Mouse (Mus musculus) CD4-positive helper T cell, adult 2 months (primary cell): ENCODE measurements around the gene Grik3.
"Not testable (repeated sequence)": the region's sequence is repeated elsewhere in the genome, so short reads cannot be mapped to it uniquely, and the experiment has no call there.

Experiments used
- DNase-seq: peaks from one replicate; pipeline ENCODE4 v3.0.0-alpha.2; 2012; ENCODE audit warnings: low read depth, missing footprints, low spot score

Gene Grik3

DNA sequence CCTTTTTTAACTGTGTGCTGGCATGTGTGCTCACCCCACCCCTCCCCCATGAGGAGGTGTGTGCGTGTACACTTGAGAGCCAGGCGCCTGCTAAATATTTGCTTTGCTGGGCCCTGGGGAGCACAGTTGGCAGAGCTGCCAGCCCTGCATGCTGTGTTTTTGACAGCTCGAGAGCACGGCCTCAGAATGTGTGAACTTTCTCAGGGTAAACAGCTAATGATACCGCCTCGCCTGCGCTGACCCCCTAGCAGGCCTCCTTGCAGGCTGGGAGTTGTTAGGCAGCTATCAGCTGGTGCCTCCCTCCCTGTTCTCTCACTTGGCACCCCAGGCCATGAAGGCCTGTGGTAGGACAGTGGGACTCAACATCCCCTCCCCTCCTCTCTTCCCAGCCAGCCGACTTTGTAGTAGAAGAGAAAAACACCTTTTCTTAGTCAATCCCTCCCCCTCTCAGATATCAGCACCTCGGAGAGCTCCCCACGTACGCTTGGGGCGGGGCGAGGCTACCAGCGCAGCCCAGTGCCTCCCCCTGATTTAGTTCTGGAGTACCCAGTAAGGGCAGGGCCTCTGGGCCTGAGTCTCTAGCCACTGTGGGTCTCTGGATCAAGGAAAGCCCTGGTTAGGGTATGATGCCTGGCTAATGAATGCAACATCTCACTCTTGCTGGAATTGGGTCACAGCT is 99.9 kb downstream of the Grik3 start:
- DNase-seq = no peak

DNA sequence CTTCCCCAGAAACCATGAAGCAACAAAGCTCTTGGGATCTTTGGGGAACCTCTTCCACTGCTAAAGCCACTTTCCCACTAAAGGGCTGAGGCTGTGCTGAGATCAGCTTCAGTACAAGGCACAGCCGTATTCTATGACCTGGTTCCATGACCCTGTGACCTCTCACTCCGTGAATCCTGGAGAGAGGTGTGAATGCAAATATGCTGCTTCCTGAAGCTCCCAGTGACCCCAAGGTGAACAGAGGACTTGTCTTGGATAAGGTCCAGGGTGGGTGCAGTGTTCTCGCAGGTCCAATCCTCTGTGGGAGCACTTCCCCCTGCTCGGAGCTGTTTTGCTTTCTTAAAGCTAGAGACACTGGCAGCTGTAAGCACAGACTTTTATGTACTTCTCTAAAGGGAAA is 102.2 kb downstream of the Grik3 start:
- no peak for DNase-seq

DNA sequence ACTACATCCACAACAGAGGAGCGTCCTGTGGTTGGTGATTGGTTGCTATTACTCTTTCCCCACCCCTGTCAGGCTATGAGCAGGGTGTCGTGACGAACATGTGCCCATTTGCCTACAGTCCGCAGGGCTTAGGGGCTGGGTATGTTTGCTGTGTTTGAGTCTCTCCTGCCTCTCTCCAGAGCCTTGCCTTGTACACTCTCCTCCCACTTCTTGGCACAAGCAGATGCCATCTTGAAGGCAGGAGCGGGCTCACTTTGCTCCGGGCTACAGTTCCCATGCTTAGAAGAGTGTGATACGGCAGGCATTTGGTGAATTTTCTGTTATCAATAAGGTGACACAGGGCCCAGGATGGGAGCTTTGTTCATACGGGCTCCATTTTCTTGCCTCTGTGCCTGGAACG is 104.5 kb downstream of the Grik3 start:
- DNase-seq = no peak

DNA sequence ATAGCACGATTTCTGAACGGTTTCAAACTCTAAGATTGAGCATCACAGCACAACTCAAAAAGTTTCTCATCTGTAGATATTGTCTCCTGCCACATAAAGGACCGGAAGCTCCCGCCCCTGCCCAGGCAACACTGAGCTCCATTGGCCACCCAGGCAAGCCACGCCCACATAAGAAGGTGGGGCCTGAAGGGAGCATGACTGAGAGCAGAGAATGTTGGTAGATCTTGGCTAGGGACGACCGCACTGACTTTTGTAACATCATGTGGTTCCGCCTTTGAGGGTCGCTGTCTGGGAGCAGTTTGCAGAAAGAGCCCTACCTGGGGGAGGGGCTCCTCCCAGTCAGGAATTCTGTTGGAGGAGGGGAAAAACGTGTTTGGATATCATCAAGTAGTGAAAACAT is 108.2 kb downstream of the Grik3 start:
- no peak for DNase-seq

DNA sequence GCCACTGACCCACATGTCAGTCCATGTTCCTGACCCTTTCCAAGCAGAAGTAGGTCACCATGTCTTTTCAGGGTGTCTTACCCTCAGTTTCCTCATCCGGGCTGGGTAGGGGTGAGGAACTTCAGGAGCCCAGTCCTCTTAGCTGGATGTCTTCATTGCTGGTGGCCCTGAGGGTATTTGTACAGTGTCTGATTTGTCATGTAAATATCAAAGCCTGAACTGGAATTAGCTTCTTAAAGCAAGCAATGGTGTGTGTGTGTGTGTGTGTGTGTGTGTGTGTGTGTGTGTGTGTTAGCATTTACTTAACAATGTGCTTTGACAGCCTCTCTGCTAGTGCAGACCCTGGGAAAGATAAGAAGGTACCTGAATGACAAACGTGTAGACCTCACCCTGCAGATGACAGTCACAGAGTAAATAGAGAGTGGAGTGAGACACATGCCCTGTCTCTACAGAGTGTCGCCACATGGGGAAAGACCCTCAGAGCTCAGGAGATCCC is 109.1 kb downstream of the Grik3 start:
- DNase-seq = no peak

DNA sequence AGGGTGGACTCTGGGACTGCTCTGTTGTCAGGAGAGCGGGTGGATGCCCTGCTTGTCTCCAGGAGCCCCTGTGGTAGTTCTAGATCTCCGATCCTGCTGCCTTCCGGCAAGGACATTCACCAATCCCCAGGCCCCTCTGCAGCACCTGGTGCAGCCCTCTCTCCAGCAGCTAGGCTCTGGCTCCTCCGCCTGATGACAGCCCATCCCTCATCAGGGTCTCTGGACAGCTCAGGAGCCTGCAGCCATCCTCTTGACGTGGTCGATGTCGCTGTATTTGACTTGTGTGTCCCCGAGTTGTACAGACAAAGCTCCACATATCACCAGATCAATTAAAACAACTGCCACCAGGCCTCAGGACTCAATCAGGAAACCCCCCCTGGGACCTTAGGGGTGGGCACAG is 110.1 kb downstream of the Grik3 start:
- DNase-seq = no peak

DNA sequence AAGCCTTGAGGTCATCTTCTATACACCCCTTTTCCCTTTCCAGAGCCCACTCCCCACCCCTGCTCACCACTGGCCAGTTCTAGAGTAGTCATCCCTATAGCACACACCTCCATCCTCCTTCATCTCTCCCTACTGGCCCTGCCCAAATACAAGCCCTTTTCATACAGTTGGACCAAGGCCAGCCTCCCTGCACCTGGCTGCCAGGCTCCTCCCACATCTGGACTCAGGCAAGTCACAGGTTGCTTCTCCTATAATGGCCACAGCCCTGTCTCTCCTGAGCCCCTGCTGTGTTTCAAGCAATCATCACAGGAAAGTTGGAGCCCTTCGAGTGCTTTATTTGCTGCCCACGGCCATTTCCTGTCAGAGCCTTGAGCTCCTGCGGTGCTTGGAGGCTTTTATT is 110.8 kb downstream of the Grik3 start:
- DNase-seq = no peak

DNA sequence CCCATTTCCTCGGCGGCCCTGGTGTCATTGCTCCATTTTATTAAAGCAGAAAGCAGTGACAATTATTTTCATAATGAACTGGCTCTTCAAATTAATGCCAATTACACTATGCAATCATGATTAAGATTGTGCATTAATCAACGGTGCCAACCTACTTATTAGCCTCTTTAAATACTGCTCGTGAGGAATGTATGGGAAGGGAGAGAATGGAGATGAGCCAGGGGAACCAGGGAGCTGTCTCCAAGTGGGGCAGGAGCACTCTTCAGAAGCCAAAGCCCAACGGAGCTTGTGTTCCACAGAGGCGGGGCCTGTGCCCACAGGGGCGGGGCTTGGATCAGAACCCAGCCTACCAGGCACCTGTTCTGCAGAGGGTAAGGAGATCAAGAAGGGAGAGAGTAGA is 114.0 kb downstream of the Grik3 start:
- no peak for DNase-seq

DNA sequence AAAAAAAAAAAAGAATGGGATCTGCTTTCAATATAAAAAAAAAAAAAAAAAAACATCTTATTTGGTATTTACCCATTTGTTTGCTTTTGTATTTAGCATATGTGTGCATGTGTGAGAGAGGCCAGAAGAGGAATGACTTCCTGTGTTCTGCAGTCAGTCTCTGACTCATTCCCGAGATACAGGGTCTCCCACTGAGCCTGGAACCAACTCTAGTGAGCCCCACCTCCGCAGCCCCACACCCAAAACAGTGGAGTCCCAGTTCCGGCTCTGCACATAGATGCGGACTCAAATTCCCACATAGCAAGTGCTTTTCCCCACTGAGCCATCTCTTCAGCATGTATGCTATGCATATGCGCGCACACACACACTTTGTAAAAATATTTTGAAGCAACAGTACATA is 115.6 kb downstream of the Grik3 start:
- no peak for DNase-seq

DNA sequence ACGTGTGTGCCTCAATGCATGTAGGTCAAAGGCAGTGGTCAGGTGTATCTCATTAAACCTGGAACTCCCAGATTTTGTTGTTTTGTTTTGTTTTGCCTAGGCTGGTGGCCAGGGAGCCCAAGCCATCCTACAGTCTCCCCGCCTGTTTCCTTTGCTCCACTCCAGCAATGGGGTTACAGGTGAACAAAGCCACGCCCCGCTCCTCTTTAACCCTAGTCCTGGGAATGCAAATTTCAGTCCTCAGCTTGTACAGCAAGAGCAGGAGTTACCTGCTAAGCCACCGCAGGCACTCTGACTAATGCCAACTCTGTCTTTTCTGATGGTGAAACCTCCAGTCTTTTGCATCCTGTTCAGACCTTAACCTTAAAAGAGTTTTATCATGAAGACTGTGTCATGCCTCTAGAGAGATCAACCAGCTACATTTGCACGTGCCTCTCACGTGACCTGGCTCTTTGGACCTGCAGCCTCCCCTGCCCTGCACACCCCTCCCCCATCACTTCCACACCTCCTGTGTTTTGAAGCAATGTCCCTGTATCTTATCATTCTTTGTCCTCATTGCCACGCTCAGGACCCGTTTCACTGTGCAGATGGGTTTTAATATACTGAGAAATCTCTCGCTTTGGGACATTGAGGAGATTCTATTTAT is 117.0 kb downstream of the Grik3 start:
- DNase-seq = no peak

DNA sequence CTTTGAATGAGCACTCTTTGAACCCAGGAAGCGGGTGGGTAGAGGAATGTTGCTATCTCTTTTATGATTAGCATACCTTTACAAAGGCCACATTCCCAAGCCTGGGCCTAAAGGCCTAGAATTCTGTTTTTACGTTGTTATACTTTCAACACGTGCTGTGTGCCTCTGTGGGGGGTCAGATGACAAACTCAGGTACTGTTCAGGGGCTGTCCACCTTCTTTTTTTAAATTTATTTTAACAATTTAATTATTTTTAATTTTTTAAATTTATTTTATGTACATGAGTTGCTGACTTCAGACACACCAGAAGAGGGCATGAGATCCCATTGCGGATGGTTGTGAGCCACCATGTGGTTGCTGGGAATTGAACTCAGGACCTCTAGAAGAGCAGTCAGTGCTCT is 118.4 kb downstream of the Grik3 start:
- not testable (repeated sequence) for DNase-seq

DNA sequence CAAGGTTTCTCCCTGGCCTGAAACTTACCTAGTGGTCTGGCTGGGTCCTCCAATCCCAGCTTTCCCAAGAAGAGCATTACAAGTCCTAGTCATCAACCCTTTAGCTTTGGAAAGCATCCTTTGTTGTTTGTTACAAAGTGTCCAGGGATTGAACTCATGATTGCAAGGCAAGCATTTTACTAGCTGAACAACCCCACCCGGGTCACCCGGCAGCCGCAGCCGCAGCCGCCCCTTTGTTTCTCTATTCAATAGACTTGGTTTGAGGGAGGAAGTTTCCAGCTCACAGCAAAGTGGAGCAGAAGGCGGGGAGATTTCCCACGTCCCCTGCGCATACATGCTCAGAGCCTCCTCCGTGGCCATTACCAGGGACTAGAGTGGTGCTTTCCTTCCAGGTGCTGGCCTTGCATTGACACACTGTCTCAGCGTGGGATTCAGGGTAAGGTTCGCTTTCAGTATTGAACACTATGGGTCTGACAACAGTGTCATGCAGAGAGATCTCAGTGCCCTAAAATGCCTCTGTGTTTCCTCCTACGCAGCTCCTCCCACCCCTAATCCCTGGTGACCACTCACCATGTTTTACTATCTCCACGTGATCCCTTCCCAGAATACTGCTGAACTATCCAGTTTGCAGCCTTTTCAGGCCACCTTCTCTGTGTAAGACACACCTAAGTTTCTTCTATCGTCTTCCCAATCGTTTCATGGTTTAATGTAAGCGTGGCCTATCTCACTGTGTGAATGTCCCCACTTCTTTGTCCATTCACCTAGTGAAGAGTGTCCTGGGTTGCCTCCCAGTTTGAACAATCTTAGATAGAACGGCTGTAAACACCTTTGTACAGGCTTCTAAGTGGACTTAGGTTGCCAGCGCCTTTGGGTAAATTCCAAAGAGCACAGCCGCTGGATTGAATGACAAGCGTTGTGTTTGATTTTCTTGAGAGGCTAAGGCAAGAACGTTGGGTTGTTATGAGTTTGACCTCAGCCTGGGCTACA is 119.1 kb downstream of the Grik3 start:
- DNase-seq = no peak

DNA sequence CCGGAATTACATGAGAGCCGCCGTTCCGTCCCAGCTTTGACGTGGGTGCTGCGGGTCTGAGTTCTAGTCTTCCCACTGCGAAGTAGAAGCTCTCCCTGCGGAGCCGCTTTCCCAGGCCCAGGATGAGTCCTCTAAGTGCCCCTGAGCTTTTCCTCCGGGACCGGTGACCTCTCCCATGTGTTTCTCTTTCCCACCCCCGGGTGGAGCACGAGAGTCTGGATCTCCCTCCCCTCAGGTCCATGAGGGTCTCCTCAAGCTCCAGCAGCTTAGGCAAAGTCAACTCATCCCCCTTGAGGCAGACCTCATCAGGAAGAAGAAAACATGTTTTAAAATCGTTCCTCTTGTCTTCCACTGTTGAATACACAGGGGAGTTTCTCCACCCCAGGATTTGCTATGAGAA is 127.4 kb downstream of the Grik3 start:
- no peak for DNase-seq

DNA sequence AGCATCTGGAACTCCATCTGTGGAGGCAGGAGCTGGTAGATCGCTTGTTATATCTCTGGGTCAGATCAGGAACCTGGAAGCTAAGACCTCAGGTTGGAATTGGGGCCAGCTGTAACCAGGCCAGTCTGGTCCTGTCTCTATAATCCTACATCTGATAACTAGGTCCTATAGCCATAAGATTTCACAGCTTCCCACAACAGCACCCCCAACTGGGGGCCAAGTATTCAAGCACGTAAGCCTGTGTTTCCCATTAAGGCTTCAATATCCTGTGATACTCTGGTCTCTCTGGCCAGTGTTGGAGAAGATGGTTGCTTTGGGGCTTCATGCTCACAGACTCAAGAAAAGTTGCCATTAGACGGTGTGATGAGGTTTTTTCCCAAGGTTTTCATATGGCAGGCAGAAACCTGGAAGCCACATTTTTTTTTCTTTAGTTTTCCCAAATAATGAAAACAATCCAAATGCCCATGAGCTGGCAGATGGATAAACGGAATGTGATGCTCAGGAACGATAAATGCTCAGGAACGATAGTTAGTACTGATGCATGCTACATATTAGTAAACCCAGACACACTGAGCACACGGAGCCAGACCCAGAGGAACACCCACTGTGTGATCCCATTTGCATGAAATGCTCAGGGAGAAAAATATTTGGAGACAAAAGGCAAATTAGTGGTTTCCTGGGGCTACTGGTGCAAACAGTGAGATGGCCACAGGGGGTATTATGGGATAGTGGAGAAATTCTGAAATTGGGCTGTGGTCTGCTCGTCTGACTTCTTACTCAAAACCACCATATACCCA is 128.2 kb downstream of the Grik3 start:
- no peak for DNase-seq

DNA sequence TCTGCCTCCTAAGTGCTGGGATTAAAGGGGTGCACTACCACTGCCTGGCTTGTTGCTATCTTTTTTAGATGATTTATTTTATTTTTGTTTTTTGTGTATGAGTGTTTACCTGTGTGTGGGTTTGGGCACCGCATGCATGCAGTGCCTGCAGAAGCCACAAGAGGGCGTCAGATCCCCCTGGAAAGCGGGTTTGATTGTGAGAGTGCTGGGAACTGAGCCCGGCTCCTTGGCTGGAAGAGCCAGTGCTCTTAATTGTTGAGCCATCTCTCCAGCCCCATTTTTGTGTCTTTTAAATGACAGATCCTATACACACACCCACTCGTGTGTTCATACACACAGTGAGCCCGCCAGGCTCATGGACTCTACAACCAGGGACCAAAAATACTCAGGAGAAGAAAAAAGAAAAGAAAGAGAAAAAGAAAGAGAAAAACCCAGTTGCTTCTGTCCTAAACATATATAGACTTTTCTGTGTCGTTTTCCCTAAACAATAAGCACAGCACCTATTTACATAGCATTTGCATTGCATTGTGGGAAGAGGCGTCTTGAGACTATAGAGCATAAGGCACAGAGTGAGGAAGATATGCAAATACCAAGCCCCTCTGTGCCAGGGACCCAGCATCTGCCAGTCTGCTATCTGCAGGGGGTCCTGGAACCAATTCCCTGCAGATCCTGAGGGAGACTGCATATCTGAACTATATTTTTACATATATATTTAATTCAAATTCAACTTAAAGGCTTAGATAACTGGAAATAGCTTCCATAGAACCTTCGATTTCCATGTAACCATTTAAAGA is 134.6 kb downstream of the Grik3 start:
- DNase-seq = no peak

DNA sequence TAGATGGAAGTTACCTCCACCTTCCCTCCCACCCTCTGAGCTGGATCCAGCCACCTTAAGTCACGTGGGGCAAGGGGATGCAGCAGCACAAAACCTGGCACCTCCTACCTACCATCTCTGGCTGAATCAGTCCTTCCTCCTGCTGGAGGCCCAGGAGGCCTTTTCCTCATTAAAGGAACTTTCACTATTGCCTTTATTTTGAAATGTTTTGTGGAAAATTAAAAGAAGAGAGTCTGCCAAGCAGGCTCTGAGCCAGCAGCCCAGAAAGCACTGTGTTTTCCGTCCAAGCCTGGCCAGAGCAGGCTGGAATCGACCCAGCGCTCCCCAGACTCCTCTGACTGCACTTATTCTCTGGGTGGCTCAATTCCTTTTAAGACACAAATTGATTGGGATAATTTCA is 139.0 kb downstream of the Grik3 start:
- DNase-seq = no peak

DNA sequence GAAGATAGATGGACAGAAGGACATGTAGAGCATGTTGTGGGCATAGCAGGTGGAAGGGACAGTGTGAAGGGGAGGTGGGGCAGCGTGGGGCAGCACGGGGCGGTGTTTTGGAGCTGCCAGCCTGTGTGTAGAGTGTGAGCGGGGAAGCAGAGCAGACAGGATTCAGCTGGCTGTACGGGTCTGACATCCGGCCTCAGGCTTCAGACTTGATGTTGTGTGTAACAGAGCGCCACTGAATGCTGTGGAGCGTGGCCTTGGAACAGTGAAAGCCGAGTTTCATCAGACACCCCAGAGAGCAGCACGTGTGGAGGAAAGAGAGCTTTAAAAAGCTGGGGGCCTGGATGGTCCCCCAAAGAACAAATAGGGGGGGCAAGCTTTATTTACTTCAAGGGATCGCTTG is 144.5 kb downstream of the Grik3 start:
- DNase-seq = no peak

DNA sequence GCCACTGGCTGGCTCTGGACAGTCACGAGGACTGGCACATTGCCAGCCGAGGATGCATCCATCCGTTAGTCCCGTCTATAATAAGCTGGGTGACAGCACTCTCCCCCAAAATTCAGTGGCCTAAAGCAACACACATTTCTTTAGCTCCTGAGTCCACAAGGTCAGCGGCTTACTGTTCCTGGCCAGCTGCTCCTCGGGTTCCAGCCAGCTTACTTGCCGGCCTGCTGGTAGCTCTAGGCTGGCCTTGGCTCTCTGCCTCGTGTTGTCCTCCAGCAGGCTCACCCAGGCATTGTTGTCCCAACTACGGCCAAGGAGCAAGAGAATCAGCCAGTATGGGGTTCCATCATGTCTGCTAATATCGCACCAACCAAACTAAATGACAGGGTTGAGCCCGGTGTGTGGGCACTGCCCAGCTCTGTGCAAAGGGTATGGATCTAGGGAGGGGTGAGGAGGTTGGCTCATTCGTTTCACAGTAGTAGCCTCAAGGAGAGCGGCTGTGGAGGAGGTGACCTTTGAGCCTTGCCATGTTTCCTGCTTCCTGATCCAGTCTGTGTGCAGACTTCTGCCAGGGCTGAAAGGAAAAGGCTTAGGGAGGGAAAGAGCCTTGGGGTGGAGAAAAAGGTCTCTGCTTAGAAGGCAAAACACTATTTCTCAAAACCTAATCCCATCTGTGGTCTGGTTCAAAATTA is 146.3 kb downstream of the Grik3 start:
- DNase-seq = no peak

DNA sequence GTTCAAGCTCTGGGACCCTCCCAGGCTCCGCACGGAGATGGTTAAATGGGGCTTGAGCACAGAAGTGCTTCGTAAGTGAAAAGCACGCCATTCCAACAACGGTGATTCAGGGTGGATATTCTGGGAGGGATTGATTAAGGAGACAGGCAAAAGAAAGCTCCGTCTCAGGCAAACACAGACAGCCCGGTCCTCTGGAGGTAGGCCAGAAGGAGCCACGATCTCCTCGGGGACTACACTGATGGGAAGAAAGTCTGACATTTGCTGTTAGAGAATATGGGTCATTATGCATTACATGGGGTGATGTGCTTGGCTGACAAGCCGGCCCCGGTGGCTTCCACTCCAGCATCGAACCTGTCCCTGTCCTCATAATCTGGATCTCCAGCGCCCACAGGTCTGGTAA is 146.9 kb downstream of the Grik3 start:
- DNase-seq = no peak

DNA sequence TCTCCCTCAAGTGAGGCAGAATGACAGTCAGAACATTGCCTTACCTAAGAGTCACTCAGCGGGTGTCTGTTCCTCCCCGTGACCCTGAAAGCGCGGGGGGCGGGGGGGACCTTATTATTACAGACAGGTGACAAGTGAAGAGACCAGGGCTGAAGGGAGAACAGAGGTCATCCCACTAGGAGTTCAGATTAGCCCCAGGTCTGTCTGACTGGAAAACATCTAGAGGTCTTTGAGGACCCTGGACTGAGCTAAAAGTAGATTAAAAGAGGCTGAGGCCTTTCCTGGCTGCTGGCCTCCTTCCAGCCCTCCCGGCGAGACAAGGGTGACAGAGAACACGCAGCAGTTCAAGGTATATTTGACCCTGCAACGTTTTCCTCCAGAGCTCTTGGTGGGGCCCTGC is 150.0 kb downstream of the Grik3 start:
- no peak for DNase-seq
